Mouse (Mus musculus): ENCODE data around the gene Hnrnph3.

Gene Hnrnph3

GRCm38 (mm10) chr10:63032267-63032666 is 8.2 kb upstream of the Hnrnph3 start:
- no peak for DNase-seq (ENCODE audit: low read depth, low spot score)

GRCm38 (mm10) chr10:63028396-63028795 is 4.4 kb upstream of the Hnrnph3 start:
- no peak for DNase-seq (ENCODE audit: low read depth, low spot score)

GRCm38 (mm10) chr10:63027376-63028161 is 3.6 kb upstream of the Hnrnph3 start:
- DNase-seq (ENCODE audit: low read depth, low spot score): no peak

GRCm38 (mm10) chr10:63026795-63027160 is 2.8 kb upstream of the Hnrnph3 start:
- DNase-seq (ENCODE audit: low read depth, low spot score): no peak

- DNase-seq (ENCODE audit: low read depth, low spot score): no peak
These were observed 2.3 kb upstream of the Hnrnph3 start for GRCm38 (mm10) chr10:63026156-63026794.

- DNase-seq (ENCODE audit: low read depth, low spot score): no peak
These were observed 1.5 kb upstream of the Hnrnph3 start for GRCm38 (mm10) chr10:63025491-63026011.

GRCm38 (mm10) chr10:63025016-63025415 is 999 bp upstream of the Hnrnph3 start:
- DNase-seq (ENCODE audit: low read depth, low spot score): peak; percentile 51

- DNase-seq (ENCODE audit: low read depth, low spot score): peak; percentile 47
These were observed 528 bp upstream of the Hnrnph3 start for GRCm38 (mm10) chr10:63024580-63024910.

GRCm38 (mm10) chr10:63023121-63023748 is 782 bp downstream of the Hnrnph3 start:
- DNase-seq (ENCODE audit: low read depth, low spot score): peak; percentile 30

GRCm38 (mm10) chr10:63022541-63023120 is 1.4 kb downstream of the Hnrnph3 start:
- no peak for DNase-seq (ENCODE audit: low read depth, low spot score)

- no peak for DNase-seq (ENCODE audit: low read depth, low spot score)
These were observed 2.3 kb downstream of the Hnrnph3 start for GRCm38 (mm10) chr10:63021702-63022101.

GRCm38 (mm10) chr10:63019304-63019703 is 4.7 kb downstream of the Hnrnph3 start:
- DNase-seq (ENCODE audit: low read depth, low spot score): no peak

GRCm38 (mm10) chr10:63014168-63014567 is 9.8 kb downstream of the Hnrnph3 start:
- DNase-seq (ENCODE audit: low read depth, low spot score): no peak

GRCm38 (mm10) chr10:63013476-63013875 is 10.5 kb downstream of the Hnrnph3 start:
- DNase-seq (ENCODE audit: low read depth, low spot score): no peak

- DNase-seq (ENCODE audit: low read depth, low spot score): no peak
These were observed 12.5 kb downstream of the Hnrnph3 start for GRCm38 (mm10) chr10:63011556-63011955.

- no peak for DNase-seq (ENCODE audit: low read depth, low spot score)
These were observed 13.7 kb downstream of the Hnrnph3 start for GRCm38 (mm10) chr10:63010268-63010667.

- no peak for DNase-seq (ENCODE audit: low read depth, low spot score)
These were observed 15.8 kb downstream of the Hnrnph3 start for GRCm38 (mm10) chr10:63008193-63008592.

GRCm38 (mm10) chr10:63004556-63004955 is 19.5 kb downstream of the Hnrnph3 start:
- no peak for DNase-seq (ENCODE audit: low read depth, low spot score)

GRCm38 (mm10) chr10:63003252-63003651 is 20.8 kb downstream of the Hnrnph3 start:
- DNase-seq (ENCODE audit: low read depth, low spot score): no peak

- DNase-seq (ENCODE audit: low read depth, low spot score): no peak
These were observed 23.4 kb downstream of the Hnrnph3 start for GRCm38 (mm10) chr10:63000584-63000983.

- DNase-seq (ENCODE audit: low read depth, low spot score): peak; percentile 59
These were observed 30.0 kb downstream of the Hnrnph3 start for GRCm38 (mm10) chr10:62993991-62994390.

- peak; percentile 45 for DNase-seq (ENCODE audit: low read depth, low spot score)
These were observed 33.4 kb downstream of the Hnrnph3 start for GRCm38 (mm10) chr10:62990636-62991035.
